Mouse (Mus musculus): ENCODE results near the gene Trip13. TPM values are rescaled to one million over a fixed set of nuclear protein-coding genes. Genes with fewer than 3 reads are reported as not detected.

Gene Trip13
- total RNA-seq (2014; rRNA removed) = 2.5 and 5.5 TPM in 2 replicates
- polyA plus RNA-seq (2015; fragmentation: Nextera tagmentation; extraction: Ambion mirVana) = 8.2 and 9.5 TPM in 2 replicates

- no peaks in the 10 kb centered on the region for H3K9me3 ChIP-seq (ENCODE audit: low read length)
- DNase-seq (ENCODE audit: low spot score) = peak; percentile 91
- no peaks in the 10 kb centered on the region; the same call in 1 of the 2 replicates for H3K4me1 ChIP-seq (ENCODE audit: insufficient read depth, low read length)
- TF ChIP-seq CTCF (IDR thresholded peaks at IDR 0.05) = peak; percentile 15; the same call in 1 of the 2 replicates
- peaks cover 21% of the 10 kb centered on the region for H3K36me3 ChIP-seq (ENCODE audit: insufficient read depth, low read length)
- no peaks in the 10 kb centered on the region for H3K27me3 ChIP-seq (ENCODE audit: insufficient read depth, low read length)
- peak within 1 kb of the TSS; percentile 70 for H3K4me3 ChIP-seq (ENCODE audit: low read depth, low read length)
- peak within 1 kb of the TSS; percentile 87 for H3K9ac ChIP-seq (replicated peaks; ENCODE audit: low read length, poor library complexity, severe bottlenecking)
- H3K4me2 ChIP-seq (ENCODE audit: low read depth, low read length, poor library complexity, severe bottlenecking) = peak within 1 kb of the TSS; percentile 83
- H3K27ac ChIP-seq (ENCODE audit: low read depth, low read length) = peak within 1 kb of the TSS; percentile 85
- WGBS = under 1% methylated on average over 78 of the region's 82 CpGs
- peak; percentile 97 for ATAC-seq (ENCODE audit: low FRiP score)
Measured at GRCm38 (mm10) chr13:73937321-73938176, at the start of gene Trip13, which contains the start of gene Brd9. Gene Trip13, minus strand, starts transcription at chr13:73937784. Gene Brd9, plus strand, starts transcription at chr13:73937811.

- no peaks in the 10 kb centered on the region for H3K27me3 ChIP-seq (ENCODE audit: insufficient read depth, low read length)
- no peak overlapping the region for H3K27ac ChIP-seq (ENCODE audit: low read depth, low read length)
- DNase-seq (ENCODE audit: low spot score) = no peak
- no peak for TF ChIP-seq CTCF (IDR thresholded peaks at IDR 0.05)
- no peak for ATAC-seq (ENCODE audit: low FRiP score)
- H3K9me3 ChIP-seq (ENCODE audit: low read length) = no peaks in the 10 kb centered on the region
- 86% methylated on average over 5 of the region's 5 CpGs for WGBS
- no peaks in the 10 kb centered on the region for H3K4me1 ChIP-seq (ENCODE audit: insufficient read depth, low read length)
- no peak overlapping the region for H3K4me2 ChIP-seq (ENCODE audit: low read depth, low read length, poor library complexity, severe bottlenecking)
- H3K4me3 ChIP-seq (ENCODE audit: low read depth, low read length) = no peak overlapping the region
- H3K9ac ChIP-seq (replicated peaks; ENCODE audit: low read length, poor library complexity, severe bottlenecking) = no peak overlapping the region
- H3K36me3 ChIP-seq (ENCODE audit: insufficient read depth, low read length) = no peaks in the 10 kb centered on the region
Measured at GRCm38 (mm10) chr13:73976935-73977334, 39.4 kb upstream of the Trip13 start.

DNA sequence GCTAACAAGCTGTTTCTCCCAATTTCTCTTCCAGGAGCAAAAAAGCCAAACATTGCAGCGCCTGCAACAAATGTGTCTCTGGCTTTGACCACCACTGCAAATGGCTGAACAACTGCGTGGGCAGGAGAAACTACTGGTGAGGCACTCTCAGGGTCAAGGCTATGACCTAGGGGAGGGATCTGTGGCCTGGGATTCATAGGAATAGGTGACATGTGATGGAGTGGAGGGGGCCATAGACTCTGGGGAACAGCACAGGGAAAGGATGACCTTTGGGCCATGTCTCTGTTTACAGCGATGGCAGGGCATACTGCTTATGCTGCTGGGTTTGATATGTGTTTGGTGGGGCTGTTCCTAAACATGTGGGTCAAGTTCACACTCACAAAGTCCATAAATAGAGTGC lies 36.9 kb upstream of the Trip13 start:
- Histone ChIP-seq H3K4me1 (ENCODE audit: insufficient read depth, low read length) (no peaks in the 10 kb centered on the region), H3K9me3 (ENCODE audit: low read length) (no peaks in the 10 kb centered on the region), H3K27ac (ENCODE audit: low read depth, low read length) (no peak overlapping the region), H3K9ac (replicated peaks; ENCODE audit: low read length, poor library complexity, severe bottlenecking) (no peak overlapping the region), H3K27me3 (ENCODE audit: insufficient read depth, low read length) (no peaks in the 10 kb centered on the region), H3K36me3 (ENCODE audit: insufficient read depth, low read length) (no peaks in the 10 kb centered on the region), H3K4me2 (ENCODE audit: low read depth, low read length, poor library complexity, severe bottlenecking) (no peak overlapping the region), H3K4me3 (ENCODE audit: low read depth, low read length) (no peak overlapping the region)
- no peak for TF ChIP-seq CTCF (IDR thresholded peaks at IDR 0.05)
- DNase-seq (ENCODE audit: low spot score) = no peak
- 83% methylated on average over 3 of the region's 3 CpGs for WGBS
- ATAC-seq (ENCODE audit: low FRiP score) = no peak

DNA sequence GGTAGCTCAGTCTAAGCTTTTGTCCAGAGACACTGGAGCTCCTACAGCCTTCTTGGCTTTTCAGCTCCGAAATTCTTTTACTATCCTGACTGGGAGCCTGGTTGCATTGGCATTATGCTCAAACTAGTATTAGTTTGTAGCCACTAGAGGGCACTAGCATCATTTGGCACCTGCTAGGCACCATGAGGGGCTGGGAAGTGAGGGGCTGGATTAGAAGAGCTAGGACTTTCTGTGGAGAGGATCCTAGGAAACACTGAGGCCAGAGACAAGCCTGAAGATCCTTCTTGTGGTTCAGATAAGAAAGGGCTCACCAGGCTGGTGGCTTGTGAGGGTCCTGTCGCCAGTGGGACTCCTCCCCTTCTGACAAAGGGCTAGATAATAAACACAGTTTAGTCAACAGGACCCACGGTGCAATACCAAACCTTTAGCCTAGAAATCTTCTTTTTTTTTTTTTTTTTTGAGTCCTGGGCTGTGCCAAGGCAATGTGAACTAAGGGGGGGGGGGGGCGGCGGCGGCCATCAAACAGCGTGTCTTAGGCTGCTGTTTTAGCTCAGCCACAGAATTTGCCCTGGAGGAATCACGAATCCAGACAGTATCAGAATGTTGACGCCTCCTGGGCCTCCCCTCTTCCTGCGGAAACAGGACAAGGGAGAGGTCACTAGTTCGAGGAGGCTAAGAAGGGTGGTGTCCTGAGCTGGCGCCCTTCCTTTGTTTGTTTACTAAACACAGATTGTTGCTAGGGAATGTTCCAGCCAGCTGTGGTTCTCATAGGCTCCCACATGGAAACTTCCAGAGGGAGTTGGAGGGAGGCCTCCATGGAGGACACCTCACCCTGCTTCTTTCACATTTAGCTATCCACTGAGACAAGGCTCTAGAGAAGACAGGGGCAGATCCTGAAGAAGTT lies 33.2 kb upstream of the Trip13 start:
- H3K27me3 ChIP-seq (ENCODE audit: insufficient read depth, low read length) = no peaks in the 10 kb centered on the region
- H3K36me3 ChIP-seq (ENCODE audit: insufficient read depth, low read length) = no peaks in the 10 kb centered on the region
- H3K4me3 ChIP-seq (ENCODE audit: low read depth, low read length) = no peak overlapping the region
- no peak overlapping the region for H3K9ac ChIP-seq (replicated peaks; ENCODE audit: low read length, poor library complexity, severe bottlenecking)
- no peak overlapping the region for H3K27ac ChIP-seq (ENCODE audit: low read depth, low read length)
- peak; percentile 83 for ATAC-seq (ENCODE audit: low FRiP score)
- TF ChIP-seq CTCF (IDR thresholded peaks at IDR 0.05) = peak; percentile 85
- no peaks in the 10 kb centered on the region for H3K9me3 ChIP-seq (ENCODE audit: low read length)
- peak; percentile 91 for DNase-seq (ENCODE audit: low spot score)
- WGBS = 46% methylated on average over 12 of the region's 12 CpGs
- no peak overlapping the region for H3K4me2 ChIP-seq (ENCODE audit: low read depth, low read length, poor library complexity, severe bottlenecking)
- no peaks in the 10 kb centered on the region for H3K4me1 ChIP-seq (ENCODE audit: insufficient read depth, low read length)

DNA sequence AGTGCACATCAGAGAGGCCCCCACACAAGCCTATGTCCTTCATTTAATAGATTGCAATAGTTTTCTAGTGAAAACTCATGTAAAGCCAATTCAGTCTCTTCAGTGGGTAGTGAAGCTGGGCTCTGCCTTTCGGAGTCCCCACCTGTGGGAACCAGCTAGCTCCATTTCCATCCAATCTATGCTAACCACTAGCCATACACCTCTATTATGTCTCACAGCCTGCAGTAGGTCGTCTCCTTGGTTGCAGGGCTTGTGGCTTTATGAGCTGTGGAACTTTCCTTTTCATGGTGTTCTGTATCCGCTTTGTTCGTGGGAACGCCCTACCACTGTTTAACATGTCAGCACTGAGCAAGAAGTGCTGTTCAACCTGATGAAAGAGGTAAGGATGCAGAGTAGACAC lies 26.0 kb upstream of the Trip13 start, which contains the start of gene Zdhhc11:
Gene Zdhhc11, plus strand, starts transcription at position 301 of the 400 bp plus-strand sequence.
- H3K4me1 ChIP-seq (ENCODE audit: insufficient read depth, low read length) = no peaks in the 10 kb centered on the region
- H3K4me2 ChIP-seq (ENCODE audit: low read depth, low read length, poor library complexity, severe bottlenecking) = no peak within 1 kb of the TSS
- WGBS = 86% methylated on average over 5 of the region's 5 CpGs
- DNase-seq (ENCODE audit: low spot score) = no peak
- no peaks in the 10 kb centered on the region for H3K27me3 ChIP-seq (ENCODE audit: insufficient read depth, low read length)
- no peak within 1 kb of the TSS for H3K4me3 ChIP-seq (ENCODE audit: low read depth, low read length)
- H3K9me3 ChIP-seq (ENCODE audit: low read length) = no peaks in the 10 kb centered on the region
- H3K9ac ChIP-seq (replicated peaks; ENCODE audit: low read length, poor library complexity, severe bottlenecking) = no peak within 1 kb of the TSS
- peaks cover 36% of the 10 kb centered on the region for H3K36me3 ChIP-seq (ENCODE audit: insufficient read depth, low read length)
- TF ChIP-seq CTCF (IDR thresholded peaks at IDR 0.05) = no peak
- H3K27ac ChIP-seq (ENCODE audit: low read depth, low read length) = no peak within 1 kb of the TSS
- no peak for ATAC-seq (ENCODE audit: low FRiP score)

Measured in midbrain, postnatal 0 days (tissue).